Mouse (Mus musculus) NIH3T3 (cell line): ENCODE data around the gene Hist1h3c.
"Not testable (repeated sequence)": the region's sequence is repeated elsewhere in the genome, so short reads cannot be mapped to it uniquely, and the experiment has no call there.

Experiments
- DNase-seq: peaks from one replicate; pipeline ENCODE4 v3.0.0-alpha.2; 2012; ENCODE audit warnings: low read depth

The Hist1h3c gene

DNA sequence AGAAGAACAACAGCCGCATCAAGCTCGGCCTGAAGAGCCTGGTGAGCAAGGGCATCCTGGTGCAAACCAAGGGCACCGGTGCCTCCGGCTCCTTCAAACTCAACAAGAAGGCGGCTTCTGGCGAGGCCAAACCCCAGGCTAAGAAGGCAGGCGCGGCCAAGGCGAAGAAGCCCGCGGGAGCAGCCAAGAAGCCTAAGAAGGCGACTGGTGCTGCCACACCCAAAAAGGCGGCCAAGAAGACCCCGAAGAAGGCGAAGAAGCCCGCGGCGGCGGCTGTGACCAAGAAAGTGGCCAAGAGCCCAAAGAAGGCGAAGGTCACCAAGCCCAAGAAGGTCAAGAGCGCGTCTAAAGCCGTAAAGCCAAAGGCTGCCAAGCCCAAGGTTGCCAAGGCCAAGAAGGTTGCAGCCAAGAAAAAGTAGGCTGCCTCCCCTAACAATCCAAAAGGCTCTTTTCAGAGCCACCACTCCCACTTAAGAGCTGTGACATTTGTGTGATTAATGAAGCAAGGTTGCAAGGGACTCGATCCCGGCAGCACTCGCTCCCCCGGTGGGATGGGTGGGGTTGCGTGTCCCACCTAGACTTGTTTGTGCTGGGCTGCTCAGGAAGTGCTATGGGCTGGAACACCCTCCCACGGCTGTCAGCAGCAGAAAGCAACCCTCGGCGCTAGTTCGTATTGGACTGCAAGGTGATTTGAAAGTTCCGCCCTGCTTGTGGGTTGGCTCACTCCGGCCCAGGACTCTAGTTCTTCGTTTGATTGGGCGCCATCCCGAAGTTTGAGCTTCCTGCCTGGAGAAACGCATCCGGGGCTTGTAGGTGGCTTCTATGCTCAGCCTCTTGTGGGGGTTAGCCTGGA lies 6.1 kb downstream of the Hist1h3c start:
- peak; percentile 94 for DNase-seq

DNA sequence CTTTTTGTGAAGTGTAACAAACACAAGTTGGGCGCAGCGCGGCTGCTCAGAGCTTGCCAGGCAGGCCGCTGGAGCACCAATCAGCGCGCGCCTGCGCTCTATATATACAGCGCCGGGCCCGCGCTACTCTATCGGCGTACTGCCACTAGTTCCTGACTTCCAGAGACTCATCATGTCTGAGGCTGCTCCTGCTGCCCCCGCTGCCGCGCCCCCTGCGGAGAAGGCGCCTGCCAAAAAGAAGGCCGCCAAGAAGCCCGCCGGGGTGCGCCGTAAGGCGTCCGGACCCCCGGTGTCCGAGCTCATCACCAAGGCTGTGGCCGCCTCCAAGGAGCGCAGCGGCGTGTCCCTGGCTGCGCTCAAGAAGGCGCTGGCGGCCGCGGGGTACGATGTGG lies 6.7 kb downstream of the Hist1h3c start, which contains the start of gene Hist1h1c:
Gene Hist1h1c, plus strand, starts transcription at position 132 of the 392 bp plus-strand sequence.
- DNase-seq, result peak; percentile 95

DNA sequence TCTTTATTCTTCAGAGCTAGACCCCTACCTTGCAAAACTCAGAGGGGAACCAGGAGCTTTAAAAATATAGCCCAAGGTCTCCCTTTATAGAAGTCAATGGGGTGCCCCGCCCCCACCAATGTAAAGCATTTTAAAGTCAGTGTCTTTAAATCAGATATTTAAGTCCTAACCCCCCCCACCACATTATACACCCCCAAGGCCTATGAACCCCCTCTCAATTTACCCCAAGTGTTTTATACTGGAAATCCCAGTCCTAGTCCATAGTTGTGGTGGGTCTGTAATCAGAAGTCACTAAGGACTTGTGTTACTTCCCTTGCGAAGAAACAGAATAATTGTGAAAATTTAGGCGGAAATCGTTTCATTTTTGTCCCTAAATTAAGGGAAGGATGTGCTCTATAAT lies 7.4 kb downstream of the Hist1h3c start:
- peak; percentile 59 for DNase-seq

DNA sequence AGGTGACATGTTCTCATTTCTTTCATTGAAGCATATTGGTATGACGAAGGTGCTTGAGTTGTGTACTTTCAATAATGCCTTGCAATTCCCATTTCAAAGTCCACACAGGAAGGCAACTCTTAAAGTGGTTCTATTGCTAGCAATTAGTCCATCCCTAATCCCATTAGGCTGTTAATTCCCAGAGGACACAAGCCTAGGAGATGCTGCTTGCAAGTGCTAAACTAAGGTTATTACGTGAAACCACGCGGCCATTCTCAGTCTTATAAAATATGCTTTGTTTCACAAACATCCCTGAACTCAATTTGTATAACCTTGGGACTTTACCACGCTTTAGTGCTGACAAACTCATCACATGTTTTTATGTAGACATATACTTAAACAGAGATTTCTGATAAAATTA lies 8.3 kb downstream of the Hist1h3c start:
- DNase-seq, result no peak

DNA sequence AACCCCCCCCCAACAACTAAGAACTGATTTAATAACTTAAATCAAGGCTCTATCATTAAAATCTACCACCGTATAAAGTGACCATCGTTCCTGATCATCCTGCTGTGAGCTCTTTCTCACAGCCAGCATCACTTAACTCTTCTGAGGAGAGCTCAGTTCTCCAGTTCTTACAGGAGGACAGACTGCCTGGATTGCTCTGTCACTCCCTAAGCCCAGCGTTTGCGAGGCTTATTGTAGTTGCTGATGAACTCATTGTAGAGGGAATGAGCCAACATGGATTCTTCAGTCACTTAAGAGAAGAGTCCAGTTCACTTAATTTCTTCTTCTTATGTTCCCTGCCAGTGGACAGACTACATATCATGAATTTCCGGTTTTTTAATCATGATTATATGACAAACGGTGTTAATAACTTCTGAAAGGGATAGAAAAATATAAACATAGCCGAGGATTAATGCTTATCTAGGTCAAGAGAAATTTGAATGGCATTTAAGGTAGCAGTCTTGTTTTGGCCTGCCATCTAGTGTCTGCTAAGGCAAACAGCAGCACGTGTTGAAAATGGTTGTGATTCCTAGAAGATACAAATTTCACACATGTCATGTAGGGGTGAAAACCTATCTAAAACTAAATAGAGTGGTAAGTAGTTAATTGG lies 13.1 kb downstream of the Hist1h3c start:
- peak; percentile 63 for DNase-seq

DNA sequence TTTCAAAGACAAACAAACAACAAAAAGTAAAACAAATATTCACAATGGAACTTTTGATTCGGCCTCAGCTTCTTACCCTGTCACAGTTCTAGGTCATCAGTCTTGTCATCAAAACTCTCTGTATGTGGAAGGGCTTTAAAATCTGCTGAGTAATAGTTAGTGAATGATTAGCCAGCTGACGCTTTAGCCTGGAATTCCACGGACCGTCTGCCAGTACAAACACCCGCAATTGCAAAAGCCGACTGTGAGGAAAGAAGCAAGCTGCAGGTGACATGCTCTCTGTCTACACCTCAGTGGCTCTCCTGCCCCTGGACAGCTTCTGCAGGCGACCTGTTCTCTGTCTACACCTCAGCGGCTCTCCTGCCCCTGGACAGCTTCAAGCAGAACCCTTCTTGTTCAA lies 14.9 kb downstream of the Hist1h3c start:
- no peak for DNase-seq

DNA sequence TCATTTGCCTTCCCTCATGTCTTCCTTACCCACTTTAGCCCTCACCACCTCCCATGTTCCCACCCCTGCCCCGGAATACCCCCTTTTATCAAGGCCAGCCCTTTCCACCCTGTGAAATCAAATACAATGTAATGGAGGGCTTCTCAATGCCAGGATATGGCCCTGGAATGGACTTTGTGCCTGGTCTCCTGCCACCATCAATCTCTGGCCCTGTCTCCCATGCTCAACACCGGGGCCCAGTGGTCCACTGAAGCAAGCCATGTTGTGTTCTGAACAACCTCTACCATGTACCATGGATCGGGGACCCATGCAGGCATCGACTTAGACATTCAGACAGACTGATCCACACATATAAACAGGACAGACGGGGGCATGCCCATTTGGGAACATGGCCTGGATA lies 15.7 kb downstream of the Hist1h3c start:
- no peak for DNase-seq

DNA sequence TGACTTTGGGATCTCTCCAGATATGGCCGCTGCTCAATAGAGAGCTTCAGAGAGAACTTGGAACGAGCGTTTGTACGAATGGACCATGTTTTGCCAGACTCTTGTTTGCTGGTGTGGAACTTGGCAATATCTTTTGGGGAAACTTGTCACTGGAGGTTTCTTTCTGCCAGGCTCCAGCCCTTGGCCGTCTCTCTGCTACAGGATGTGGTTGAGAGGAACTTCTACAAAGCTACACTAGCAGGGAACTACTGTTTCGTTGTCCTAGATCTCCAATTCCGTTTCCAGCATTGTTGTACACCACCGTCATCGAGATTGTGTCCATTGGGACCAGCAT lies 16.2 kb downstream of the Hist1h3c start:
- no peak for DNase-seq

DNA sequence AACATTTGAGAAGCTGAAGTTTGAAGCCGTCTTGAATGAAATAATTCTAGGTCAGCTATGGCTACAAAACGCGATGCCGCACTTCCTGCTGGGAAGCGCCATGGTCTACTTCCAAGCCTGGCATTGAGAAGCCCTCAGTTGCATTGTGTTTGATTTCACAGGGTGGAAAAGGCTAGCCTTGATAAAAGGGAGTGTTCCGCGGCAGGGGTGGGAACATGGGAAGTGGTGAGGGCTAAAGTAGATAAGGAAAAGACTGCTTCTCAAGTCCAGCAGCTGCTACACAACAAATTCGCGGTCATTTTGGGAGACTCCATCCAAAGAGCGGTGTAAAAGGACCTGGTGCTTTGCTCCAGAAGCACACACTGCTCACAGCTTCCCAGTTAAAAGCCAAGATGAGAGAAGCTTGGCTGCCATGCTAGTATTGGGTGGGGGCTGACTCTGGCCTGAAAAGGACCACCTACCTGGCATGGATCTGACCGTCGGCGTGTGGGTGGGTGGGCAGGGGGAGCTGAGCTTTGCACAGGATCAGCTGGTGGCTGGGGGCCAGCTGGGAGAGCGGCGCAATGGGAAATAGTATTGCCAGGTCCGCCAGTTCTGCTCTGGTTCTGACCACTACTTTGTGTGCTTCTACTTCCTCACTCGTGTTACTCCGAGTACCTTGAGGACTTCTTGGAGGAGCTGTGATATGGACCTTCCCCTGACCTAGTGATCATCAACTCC lies 16.8 kb downstream of the Hist1h3c start:
- no peak for DNase-seq

DNA sequence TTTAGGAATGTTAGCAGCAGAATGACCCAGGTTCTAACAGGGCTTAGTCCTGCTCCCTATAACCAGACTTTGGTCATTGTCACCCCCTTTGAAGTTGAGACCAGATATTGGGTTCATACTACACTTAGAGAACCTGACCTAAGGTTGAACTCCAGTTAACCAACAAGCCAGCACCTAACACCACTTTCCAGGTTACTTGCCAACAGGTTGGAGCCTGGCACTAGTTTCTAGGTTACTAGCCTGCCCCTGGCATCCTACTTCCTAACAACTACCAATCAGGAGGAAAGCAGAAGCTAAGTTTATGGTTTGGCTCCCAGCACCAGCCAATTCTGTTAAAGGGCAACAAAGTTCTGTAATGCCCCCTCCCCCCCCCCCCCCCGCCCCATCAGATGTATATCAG lies 20.2 kb downstream of the Hist1h3c start:
- no peak for DNase-seq

DNA sequence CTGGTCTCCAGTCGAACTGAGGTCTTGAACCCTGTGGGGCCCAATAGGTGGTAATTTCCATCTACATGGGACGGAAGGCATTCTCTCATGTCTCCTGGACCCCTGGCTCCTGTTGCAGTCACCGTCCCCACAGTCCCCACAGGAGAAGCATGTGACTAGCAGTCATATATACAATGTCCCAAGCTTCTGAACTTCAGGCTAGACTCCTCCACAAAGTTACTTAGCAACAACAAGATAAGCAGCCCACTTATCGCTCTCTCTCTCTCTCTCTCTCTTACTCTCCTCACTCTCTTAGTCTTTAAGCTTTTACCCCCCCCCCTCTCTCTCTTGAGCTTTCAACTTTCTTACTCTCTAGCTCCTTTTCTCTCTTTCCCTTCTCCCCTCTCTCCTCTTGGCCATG lies 21.2 kb downstream of the Hist1h3c start:
- DNase-seq, result no peak

DNA sequence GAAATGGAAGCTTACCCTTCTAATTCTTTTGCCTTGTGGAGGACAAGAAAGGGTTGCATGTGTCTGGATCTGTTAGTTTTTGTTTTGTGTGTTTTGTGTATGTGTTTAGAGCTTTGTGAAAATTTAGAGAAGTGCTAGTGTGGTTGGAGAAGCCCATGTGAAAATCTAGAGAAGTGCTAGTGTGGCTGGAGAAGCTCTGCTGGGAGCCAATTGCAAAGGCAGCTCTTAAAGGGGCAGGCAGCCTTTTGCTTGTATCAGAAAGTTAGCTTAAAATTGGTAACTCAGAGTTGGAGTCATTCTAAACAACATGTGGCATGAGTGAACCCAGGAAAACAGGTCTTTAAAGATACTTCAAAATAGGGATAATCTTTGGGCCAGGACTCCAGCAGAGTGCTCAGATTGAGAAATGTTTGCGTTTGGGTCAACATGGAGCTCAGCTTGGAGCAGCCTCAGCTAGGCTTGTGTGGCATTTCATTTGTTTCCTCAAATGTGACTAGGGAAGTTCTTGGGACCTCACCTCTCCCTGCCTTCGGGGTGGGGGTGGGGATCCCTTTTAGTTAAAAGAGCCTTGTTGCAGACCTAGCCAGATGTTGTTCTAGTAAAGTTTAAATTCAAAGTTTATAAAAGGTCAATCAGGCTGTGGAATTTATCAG lies 27.7 kb downstream of the Hist1h3c start:
- DNase-seq, result not testable (repeated sequence)

DNA sequence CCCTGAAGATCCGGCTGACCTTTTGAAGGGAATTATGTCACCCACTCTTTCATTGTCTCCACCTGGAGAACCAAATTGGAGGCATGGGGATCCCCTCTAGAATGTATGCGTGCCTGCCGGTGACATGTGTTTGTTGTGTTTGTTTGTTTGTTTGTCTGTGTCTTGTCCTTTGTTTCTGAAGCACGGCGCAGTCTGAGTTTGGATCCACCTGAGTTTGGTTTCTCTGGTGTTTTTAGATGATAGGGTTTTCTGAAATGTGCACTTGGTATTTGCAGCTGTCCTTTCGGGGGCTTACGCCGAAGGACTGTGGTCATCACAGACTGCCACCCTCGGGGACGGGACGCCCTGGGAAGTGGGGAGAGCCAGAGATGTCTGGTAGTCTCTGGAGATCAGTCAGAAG lies 28.2 kb downstream of the Hist1h3c start:
- no peak for DNase-seq

DNA sequence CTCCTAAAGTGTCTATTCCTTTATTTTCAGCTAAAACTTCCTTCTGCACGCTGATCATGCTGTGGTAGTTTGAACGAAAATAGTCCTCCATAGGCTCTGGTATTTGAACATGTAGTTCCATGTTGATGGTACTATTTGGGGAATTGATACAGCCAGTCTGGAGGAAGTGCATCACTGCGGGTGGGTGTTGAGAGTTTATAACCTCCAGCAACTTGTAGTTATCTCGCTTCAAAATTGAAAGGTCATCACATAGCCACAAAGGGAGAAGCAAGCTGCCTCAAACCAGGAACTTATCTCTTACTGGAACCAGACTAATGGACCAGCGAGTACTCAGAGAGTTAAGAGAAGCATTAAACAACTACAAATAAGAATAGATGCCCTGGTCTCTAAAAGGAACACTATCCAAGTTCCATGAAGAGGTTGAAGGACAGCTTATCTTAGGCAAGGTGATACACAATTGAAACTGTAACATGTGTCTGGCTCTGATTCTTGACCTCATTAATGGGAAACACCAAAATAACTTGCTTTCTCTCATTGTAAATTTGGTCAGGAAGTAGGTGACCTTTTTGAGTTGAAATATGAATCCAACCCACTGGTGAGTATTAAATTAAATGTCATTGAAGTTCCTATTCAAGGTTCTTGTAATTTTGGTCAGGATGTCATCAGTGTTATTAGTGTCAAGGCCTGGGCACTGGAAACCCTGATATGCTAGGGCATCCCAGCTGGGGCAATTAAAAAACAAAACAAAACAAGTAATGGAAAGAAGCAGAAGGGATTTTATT lies 28.9 kb downstream of the Hist1h3c start:
- no peak for DNase-seq

DNA sequence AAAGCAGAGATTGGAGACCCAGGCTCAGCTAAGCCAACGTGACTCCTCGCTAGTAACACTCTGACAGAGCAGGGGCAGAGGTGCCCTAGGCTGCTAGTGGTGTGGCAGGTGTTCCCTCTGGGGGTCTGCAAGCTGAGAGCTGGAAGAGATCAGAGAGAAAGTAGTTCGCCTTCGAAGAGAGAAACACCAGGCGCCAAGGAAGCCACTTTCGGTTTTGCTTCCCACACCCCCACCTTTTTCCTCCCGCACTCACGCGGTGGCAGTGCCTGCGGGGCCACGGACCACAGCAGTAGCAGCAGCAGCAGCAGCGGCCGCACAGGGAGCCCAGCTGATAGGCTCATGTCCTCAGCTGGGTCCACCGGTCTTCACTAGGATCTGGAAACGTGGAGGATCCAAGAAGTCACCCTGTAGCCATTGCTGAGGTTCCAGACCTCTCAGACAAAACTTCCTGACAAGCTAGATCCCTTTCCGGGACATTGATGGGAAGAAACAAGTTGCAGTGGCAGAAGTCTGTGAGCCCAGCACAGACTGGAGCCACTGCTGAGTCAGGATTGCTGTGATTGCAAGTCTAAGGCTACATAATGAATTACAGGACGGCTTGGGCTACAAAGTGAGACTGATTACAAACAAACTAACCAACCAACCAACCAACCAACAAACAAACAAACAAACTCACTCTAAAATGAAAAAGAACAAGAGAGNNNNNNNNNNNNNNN lies 34.9 kb downstream of the Hist1h3c start, which contains the start of gene Hfe:
Gene Hfe, minus strand, starts transcription at position 481 of the 716 bp plus-strand sequence.
- peak; percentile 46 for DNase-seq

DNA sequence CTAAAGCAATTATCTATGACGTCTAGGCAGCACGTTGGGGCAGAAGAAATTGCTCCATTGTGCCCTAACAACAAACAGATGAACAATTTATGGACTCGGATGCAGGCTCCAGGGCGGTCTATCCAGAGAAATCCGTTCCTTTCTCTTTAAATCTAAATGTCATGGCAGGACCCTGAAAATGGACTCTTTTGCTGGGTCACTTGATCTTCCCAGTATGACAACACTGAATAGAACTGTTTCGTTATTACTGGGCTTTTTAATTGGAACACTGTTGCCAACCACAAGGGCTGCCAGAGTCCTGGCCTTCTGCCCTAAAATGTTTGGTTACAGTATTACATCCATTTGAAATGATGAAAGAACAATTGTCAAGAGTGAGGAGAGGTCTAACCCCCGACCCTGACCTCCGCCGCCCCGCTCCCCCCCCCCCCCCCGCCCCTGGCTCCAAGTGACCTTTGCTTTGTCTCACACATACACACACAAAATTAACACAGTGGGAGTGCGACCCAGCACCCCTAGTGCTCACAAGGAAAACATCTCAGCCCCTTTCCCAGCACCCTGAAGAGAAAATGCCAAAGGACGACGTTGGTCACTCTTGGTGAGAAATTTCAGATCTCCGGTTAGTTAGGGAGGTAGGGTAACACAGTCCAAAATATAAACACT lies 35.6 kb downstream of the Hist1h3c start:
- DNase-seq, result peak; percentile 22

DNA sequence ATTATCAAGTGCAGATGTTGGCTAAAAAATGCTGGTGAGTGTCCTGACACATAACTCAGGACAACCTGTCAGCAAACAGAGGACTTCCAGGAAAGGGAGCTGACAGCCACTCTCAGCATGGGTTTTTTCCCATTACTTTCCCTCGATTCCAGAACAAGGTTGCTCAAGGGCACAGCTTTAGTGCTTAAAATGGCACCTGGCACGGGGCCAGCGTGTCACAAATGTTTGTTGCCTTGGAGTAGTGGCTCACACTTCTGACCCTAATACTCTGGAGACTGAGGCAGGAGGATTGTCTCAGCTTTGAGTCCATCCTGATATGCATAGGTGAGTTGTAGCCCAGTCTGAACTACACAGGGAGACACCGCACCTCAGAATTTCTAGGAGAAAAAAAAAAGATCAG lies 36.7 kb downstream of the Hist1h3c start:
- DNase-seq, result no peak

DNA sequence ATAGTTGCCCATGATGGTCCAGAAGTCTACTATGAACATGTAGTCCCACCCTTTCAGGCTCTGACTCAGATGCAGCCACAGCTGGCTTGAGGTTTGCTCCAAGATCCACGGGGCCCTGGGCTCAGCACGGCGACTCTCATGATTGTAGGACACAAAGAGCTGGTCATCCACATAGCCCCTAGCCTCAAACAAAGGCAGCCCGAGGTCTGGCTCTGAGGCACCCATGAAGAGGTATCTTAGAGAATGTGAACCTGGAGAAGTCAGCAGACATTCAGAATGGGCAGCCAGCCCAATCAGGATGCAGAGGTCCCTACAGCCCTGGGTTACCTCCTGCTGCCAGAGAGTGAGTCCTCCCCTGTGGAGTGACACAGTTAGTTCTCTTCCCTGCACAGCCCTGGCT lies 37.4 kb downstream of the Hist1h3c start:
- no peak for DNase-seq

DNA sequence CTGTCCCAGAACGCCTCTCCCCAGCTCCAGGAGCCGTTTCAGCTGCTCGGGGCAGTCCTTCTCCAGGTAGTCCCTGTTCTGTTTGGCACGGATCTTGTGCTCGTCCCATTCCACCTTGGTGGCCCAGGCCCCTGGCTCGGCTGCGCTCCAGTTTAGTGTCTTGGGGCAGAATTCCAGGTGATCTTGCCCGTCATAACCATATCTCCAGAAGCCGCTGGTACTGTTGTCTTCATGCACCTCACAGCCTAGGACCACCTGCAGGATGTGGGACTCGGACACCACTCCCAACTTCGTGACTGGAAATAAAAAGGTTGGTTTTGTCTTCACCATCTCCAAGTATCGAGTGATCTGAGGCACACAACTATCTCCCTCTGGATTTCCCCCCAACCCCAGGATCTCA lies 38.6 kb downstream of the Hist1h3c start:
- no peak for DNase-seq

DNA sequence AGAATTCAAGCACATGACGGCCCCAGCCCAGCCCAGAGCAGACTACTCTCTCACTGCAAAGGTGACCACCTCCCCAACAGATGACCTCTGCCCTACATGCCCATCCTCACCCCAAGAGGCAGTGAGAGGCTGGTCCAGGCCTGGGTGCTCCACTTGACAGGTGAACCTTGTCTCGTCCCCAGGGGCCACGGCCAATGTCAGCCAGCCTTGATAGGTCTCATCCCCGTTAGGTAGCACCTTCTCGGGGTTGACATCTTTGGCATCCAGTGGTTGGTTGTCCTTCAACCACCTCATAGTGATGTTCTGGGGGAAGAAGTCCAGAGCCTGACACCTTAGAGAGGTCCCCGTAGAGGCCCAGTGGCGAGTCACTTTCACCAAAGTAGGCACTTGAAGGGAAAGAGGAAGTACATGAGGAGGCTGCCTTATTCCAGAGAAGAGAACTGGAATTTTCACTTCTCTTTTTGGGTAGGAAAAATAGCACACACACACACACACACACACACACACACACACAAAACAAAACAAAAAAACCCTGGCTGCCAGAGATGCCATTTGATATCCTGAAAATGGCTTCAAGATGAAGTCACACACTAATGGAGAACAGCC lies 39.5 kb downstream of the Hist1h3c start:
- DNase-seq, result no peak
